Mouse (Mus musculus) kidney, adult 2 months (tissue): ENCODE measurements around the gene Samd8. TPM values are rescaled to one million over a fixed set of nuclear protein-coding genes. Genes with fewer than 3 reads are reported as not detected.
A peak's percentile ranks its signal among the peaks of the same experiment; 100 is the strongest.

Source experiments
- DNase-seq: peaks from one replicate; pipeline ENCODE4 v3.0.0; 2021
- H3K27ac ChIP-seq: fragments of 200-500 bp; 2 replicates; pipeline ENCODE4 v1.5.1; 2012; ENCODE audit warnings: low read depth, low read length, control low read depth, inconsistent platforms; ENCODE audit not compliant: insufficient read depth
- H3K27me3 ChIP-seq: fragments of 200-500 bp; replicated peaks from 2 replicates; pipeline ENCODE4 v1.6.1; 2012; ENCODE audit warnings: mild to moderate bottlenecking, moderate library complexity, low read length, inconsistent platforms; ENCODE audit not compliant: control insufficient read depth, insufficient read depth
- H3K36me3 ChIP-seq: fragments of 200-500 bp; 2 replicates; pipeline ENCODE4 v1.6.1; 2012; ENCODE audit warnings: mild to moderate bottlenecking, moderate library complexity, low read length, inconsistent platforms; ENCODE audit not compliant: control insufficient read depth, insufficient read depth
- H3K4me1 ChIP-seq: fragments of 200-500 bp; 2 replicates; pipeline ENCODE4 v1.6.1; 2011; ENCODE audit warnings: low read length; ENCODE audit not compliant: control insufficient read depth, insufficient read depth
- H3K4me3 ChIP-seq: fragments of 200-500 bp; 2 replicates; pipeline ENCODE4 v1.5.1; 2011; ENCODE audit warnings: mild to moderate bottlenecking, low read depth, low read length, control low read depth; ENCODE audit not compliant: insufficient read depth
- CTCF ChIP-seq: fragments of 200-500 bp; conservative IDR thresholded peaks from 2 replicates; pipeline ENCODE4 v1.5.1; 2011; ENCODE audit warnings: low read depth, mild to moderate bottlenecking, control low read depth, low read length, moderate library complexity, mixed read lengths; ENCODE audit not compliant: insufficient read depth, insufficient read length
- POLR2A ChIP-seq: fragments of 200-500 bp; IDR thresholded peaks from one replicate; pipeline ENCODE4 v1.6.1; 2011; ENCODE audit warnings: low read depth, low read length, control low read depth
- WGBS: fragments of 180-500 bp; shearing (Covaris S2); methylation state at CpG from one replicate; pipeline ENCODE4 v1.1.7; 2018; 5-methylcytosine and 5-hydroxymethylcytosine counted together
- polyA plus RNA-seq: library from polyadenylated mRNA; depleted of rRNA; stranded (reverse); fragments of >200 nt; gene quantifications from 2 replicates; pipeline ENCODE4 v1.2.3, GENCODE M21; 2012

Samd8 gene
- polyA plus RNA-seq, 1 experiment = 21.1 TPM

DNA sequence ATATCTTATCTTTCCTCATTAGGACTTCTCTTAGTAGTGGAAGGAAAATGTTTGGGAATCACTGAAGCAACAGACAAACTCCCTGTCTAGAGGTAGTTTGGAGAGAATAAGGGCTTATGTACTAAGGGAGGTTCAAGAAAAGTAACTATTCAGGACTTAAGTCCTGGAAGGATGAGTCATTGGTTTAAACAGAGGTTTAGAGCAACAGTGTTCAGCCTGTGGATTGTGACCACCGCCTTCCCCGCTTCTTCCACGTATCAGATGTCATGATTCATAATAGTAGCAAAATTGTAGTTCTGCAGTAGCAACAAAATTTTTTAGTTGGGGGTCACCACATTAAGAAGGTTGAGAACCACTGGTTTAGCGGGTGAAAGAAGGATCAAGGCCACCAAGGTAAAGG, 50.3 kb downstream of the Samd8 start:
- no peaks in the 10 kb centered on the region; the same call in 1 of the 2 replicates for H3K36me3 ChIP-seq
- no peak overlapping the region for H3K4me3 ChIP-seq
- TF ChIP-seq CTCF = no peak
- no peaks in the 10 kb centered on the region for H3K4me1 ChIP-seq
- WGBS = 98% methylated on average over 4 of the region's 4 CpGs
- no peak overlapping the region for H3K27ac ChIP-seq
- no peaks in the 10 kb centered on the region for H3K27me3 ChIP-seq
- DNase-seq = no peak

DNA sequence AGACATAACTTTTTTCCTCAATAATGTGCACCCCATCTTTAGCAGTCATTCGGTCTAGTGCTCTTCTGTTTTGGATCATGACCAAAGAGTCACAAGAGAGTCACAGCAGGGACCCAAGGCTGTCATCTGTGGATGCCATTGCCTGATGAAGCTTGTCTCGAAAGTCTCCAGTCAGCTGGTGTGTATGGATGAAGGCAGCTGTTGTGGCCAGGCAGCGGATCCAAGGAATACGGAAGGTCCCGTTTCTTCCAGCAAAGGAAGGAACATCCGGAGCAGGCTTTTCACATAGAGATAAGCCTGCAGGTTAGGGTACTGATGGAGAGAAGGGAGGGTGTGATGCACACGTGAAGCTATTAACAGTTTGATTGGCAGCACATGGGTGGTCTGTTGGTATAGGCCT, 51.3 kb downstream of the Samd8 start:
- TF ChIP-seq POLR2A (no peak), CTCF (no peak)
- H3K4me3 ChIP-seq = no peak overlapping the region
- H3K27ac ChIP-seq = no peak overlapping the region
- DNase-seq = no peak
- H3K36me3 ChIP-seq = no peaks in the 10 kb centered on the region; the same call in 1 of the 2 replicates
- WGBS = 87% methylated on average over 7 of the region's 7 CpGs
- H3K27me3 ChIP-seq = no peaks in the 10 kb centered on the region
- H3K4me1 ChIP-seq = no peaks in the 10 kb centered on the region

DNA sequence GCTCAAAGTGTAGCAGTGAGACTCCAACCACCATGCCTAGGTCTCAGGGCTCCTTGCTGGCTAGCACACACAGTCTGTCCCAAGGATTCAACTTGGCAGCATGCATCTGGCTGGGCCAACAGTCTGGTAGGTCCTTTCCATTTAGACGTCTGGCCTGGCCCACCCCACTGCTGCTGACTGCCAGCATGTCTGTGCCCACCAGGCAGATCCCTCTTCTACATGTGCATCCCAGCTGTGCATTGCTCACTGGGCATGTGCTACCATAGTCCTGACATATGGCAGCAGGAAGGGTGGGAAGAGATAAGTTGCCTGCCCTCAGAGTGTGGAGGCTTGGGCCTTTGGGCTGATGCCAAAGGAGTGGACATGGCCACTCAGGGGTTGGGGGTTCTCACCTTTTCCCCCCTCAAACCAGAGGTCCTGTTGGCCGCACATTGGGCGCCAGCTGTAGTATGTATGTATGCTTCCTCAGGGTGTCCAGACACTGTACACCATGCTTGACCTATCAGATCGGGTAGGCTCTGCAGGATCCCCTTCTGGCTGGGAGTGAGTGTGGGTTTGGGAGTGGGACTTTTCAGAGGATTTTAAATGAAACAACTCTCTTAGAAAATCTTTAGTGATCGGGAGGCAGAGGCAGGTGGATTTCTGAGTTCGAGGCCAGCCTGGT, 52.3 kb downstream of the Samd8 start:
- no peaks in the 10 kb centered on the region for H3K4me1 ChIP-seq
- DNase-seq = no peak

DNA sequence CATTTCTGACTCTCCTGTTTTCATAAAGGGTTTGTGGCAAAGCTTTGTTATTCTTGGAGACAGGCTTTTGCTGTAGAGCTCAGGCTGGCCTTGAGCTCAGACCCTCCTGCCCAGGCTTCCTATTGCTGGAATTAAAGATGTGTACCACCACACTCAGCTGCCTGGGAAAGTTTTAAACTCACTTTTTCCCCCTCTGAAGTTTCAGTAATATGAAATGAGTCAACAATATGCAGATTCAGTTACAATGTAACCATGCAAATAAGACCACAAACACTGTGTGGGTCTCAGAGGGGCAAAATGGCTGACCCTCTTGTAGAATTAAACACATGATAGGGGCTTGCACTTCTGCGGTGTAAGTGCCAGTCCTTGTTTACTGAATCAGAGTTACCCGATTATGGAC, 55.9 kb downstream of the Samd8 start:
- no peaks in the 10 kb centered on the region for H3K27me3 ChIP-seq
- 67% methylated on average over 2 of the region's 2 CpGs for WGBS
- TF ChIP-seq POLR2A (no peak), CTCF (no peak)
- no peak overlapping the region for H3K27ac ChIP-seq
- no peaks in the 10 kb centered on the region for H3K36me3 ChIP-seq
- DNase-seq = no peak
- no peak overlapping the region for H3K4me3 ChIP-seq
- H3K4me1 ChIP-seq = no peaks in the 10 kb centered on the region

More for the DNA sequence above, 52.3 kb downstream of the Samd8 start:
- Histone ChIP-seq H3K27me3 (no peaks in the 10 kb centered on the region), H3K36me3 (no peaks in the 10 kb centered on the region; the same call in 1 of the 2 replicates), H3K27ac (no peak overlapping the region), H3K4me3 (no peak overlapping the region)
- 93% methylated on average over 6 of the region's 6 CpGs for WGBS
- TF ChIP-seq CTCF (no peak), POLR2A (no peak)

DNA sequence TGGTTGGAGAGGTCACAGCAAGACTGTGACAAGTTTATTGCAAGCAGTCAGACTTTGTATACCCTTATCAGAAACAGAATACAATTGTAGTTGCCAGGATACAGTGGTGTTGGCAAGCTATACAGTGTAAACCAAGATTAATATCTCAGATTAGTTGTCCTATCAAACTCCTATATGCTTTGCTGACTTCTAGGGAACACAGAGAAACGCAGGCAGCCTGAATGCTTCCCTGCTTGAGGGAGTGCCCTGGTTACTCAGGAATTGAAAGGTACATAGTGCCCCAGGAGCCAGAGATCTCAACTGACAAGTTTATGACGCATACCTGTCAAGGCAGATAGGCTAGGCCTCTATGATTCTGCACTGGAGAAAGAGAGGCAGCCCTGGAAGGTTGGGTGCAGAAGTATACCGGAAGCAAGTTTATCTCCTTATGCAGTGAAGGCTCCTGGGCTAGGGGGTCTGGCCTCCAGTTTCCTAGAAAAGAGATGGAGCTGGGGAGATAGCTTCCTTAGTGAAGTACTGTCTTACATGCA, 56.4 kb downstream of the Samd8 start:
- no peak for DNase-seq
- Histone ChIP-seq H3K36me3 (no peaks in the 10 kb centered on the region), H3K4me1 (no peaks in the 10 kb centered on the region), H3K4me3 (no peak overlapping the region), H3K27ac (no peak overlapping the region), H3K27me3 (no peaks in the 10 kb centered on the region)
- 82% methylated on average over 3 of the region's 3 CpGs for WGBS
- no peak for TF ChIP-seq POLR2A
- no peak for TF ChIP-seq CTCF

DNA sequence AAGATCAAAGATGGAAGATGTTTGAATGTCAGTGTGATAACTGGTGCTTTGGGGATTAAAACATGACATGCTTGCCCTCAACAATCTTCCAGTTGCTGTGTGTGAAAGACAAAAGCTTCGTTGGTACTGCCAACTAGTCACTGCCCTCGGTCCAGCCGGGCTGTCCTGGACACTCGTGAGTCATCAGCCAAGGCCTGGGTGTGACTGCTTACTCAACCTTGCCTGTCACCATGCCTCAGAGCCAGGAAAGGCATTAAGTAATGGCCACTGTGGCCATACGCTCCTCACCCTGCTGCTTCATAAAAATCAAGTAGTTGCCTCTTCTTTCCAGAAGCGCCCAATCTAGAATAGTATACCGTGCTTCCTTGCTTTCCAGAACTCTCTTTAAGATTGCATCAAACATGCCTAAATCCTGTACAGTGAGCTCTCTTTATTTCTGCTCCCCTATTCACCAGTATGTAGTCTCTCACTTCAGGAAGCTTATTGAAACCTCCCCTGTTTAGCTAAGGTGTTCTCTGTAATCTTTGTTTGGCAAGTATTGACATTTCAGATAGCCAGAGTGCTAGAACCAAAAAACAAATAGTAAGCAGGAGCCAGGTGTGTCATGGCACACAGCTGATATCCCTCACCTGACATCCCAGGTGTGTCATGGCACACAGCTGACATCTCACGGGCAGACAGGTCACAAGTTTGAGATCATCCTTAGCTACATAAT, 58.0 kb downstream of the Samd8 start:
- Histone ChIP-seq H3K27me3 (no peaks in the 10 kb centered on the region), H3K27ac (no peak overlapping the region), H3K4me1 (no peaks in the 10 kb centered on the region), H3K4me3 (no peak overlapping the region), H3K36me3 (no peaks in the 10 kb centered on the region)
- WGBS = 73% methylated on average over 8 of the region's 8 CpGs
- no peak for TF ChIP-seq POLR2A
- no peak for TF ChIP-seq CTCF
- DNase-seq = peak; percentile 28

DNA sequence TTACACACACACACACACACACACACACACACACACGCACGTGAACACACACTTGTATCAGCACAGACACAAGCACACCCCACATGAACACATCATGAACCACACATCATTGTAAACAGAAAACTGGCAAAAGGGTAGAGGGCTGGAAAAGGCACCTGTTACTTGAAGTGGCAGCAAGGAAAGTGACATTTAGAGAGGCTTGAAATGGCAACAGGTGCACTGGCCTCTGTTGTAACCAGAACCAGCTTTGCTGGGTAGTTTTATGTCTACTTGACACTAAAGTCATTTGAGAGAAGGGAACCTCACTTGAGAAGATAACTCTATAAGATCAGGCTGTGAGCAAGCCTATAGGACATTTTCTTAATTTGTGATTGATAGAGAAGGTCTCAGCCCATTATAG, 59.1 kb downstream of the Samd8 start:
- no peaks in the 10 kb centered on the region for H3K27me3 ChIP-seq
- TF ChIP-seq CTCF = no peak
- TF ChIP-seq POLR2A = no peak
- 93% methylated on average over 2 of the region's 2 CpGs for WGBS
- H3K4me3 ChIP-seq = no peak overlapping the region
- H3K27ac ChIP-seq = no peak overlapping the region
- H3K36me3 ChIP-seq = no peaks in the 10 kb centered on the region
- no peak for DNase-seq
- H3K4me1 ChIP-seq = peaks cover 4% of the 10 kb centered on the region; the same call in 1 of the 2 replicates
